9 mouse cellular contexts compared by ENCODE assay signal in the genomic region with DNA sequence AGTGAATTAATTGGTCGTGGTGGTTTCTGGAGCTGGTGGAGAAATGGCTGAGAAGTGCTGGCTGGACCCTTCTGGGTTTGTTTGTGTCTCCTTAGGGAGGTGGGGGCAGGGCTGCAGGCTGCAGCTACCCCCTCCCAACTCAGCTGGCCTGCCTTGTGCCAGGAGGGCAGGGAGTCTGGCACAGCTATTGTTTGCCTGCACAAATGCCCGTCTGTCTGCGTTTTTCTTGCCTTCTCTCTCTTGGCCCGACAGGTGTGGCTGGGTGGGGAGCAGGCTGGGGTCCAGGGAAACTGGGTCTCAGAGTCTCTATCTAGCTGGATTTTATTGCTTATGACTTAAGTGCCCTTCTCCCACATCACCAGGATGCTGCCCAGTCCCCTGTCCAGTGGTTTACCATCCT. TPM values are rescaled to one million over a fixed set of nuclear protein-coding genes. Genes with fewer than 3 reads are reported as not detected.
A peak's percentile ranks its signal among the peaks of the same experiment; 100 is the strongest.
DNase-seq lines count a peak whose midpoint lies in the region; ATAC-seq and TF ChIP-seq lines count a peak whose summit lies in the region.
"Had no signal": no experiment of that assay in that cellular context is flagged by ENCODE, and none has a peak within 500 bp of the region (broad histone marks: within the 10 kb centered on the region; RNA-seq: fewer than 3 reads in every experiment).

No protein-coding gene starts in this region.

- no peak overlapping the region for H3K4me3 ChIP-seq in kidney, adult 2 months (ENCODE audit: insufficient read depth, low read depth, low read length)
- H3K4me3 ChIP-seq in heart, embryonic 16.5 days (ENCODE audit: low read length) = peak overlapping the region; percentile 91
- H3K4me3 ChIP-seq in liver, postnatal 0 days (ENCODE audit: low read depth, low read length) = no peak overlapping the region

- no peaks in the 10 kb centered on the region for H3K36me3 ChIP-seq in kidney, adult 2 months (ENCODE audit: control insufficient read depth, insufficient read depth, low read length)
- H3K36me3 ChIP-seq in heart, embryonic 16.5 days (ENCODE audit: control insufficient read depth, insufficient read depth) = no peaks in the 10 kb centered on the region
- H3K36me3 ChIP-seq in liver, postnatal 0 days (replicated peaks; ENCODE audit: insufficient read depth, low read length) = peaks cover 13% of the 10 kb centered on the region; the same call in 1 of the 2 replicates

- no peak for TF ChIP-seq POLR2A in kidney, adult 2 months (IDR thresholded peaks at IDR 0.05; ENCODE audit: low read depth, low read length)

- TF ChIP-seq EP300 in liver, postnatal 0 days (IDR thresholded peaks at IDR 0.05; ENCODE audit: low read depth) = no peak

- intact Hi-C loops in left cerebral cortex, postnatal 36 days (cut with DNase I) = loop anchor here (2.0 kb wide), 1 partner anchor 48 kb away; no protein-coding TSS in a partner anchor

- peak overlapping the region; percentile 98 for H3K9ac ChIP-seq in heart, embryonic 16.5 days (ENCODE audit: low read length)
- peak overlapping the region; percentile 7; the same call in 1 of the 2 replicates for H3K9ac ChIP-seq in liver, postnatal 0 days (replicated peaks)

- no peak for ATAC-seq in heart, embryonic 16.5 days (replicated peaks; ENCODE audit: extremely low read depth, insufficient read depth, low FRiP score)
- ATAC-seq in liver, postnatal 0 days = no peak

- no peaks in the 10 kb centered on the region for H3K27me3 ChIP-seq in kidney, adult 2 months (replicated peaks; ENCODE audit: control insufficient read depth, insufficient read depth, low read length)
- H3K27me3 ChIP-seq in heart, embryonic 16.5 days (ENCODE audit: control insufficient read depth, insufficient read depth, low read length) = no peaks in the 10 kb centered on the region
- no peaks in the 10 kb centered on the region for H3K27me3 ChIP-seq in liver, postnatal 0 days (ENCODE audit: insufficient read depth, low read length)

- 9% methylated on average over 4 of the region's 4 CpGs for WGBS in kidney, adult 2 months
- WGBS in heart, embryonic 16.5 days = 42% methylated on average over 4 of the region's 4 CpGs
- WGBS in liver, postnatal 0 days (ENCODE audit: insufficient replicate concordance) = 38% methylated on average over 4 of the region's 4 CpGs

- no peak for DNase-seq in kidney, adult 2 months
- no peak for DNase-seq in kidney, adult 18-20 months
- DNase-seq in cerebellum, adult 11 months = peak; percentile 77
- no peak for DNase-seq in liver, postnatal 0 days
- DNase-seq in adrenal gland, adult (ENCODE audit: inconsistent age in 2 of 2, low spot score in 1 of 2) = no peak
- no peak for DNase-seq in adrenal gland, postnatal 25 days
- no peak for DNase-seq in left cerebral cortex, postnatal 36 days (ENCODE audit: low spot score in 2 of 2)

- H3K4me2 ChIP-seq in heart, embryonic 16.5 days (ENCODE audit: low read depth, low read length) = peak overlapping the region; percentile 96
- peak overlapping the region; percentile 100 for H3K4me2 ChIP-seq in liver, postnatal 0 days (ENCODE audit: low read depth, low read length)

- TF ChIP-seq CTCF in kidney, adult 2 months (conservative IDR thresholded peaks at IDR 0.05; ENCODE audit: insufficient read depth, insufficient read length, low read depth, low read length) = no peak
- no peak for TF ChIP-seq CTCF in liver, postnatal 0 days (IDR thresholded peaks at IDR 0.05; ENCODE audit: low read depth)

- H3K4me1 ChIP-seq in kidney, adult 2 months (ENCODE audit: control insufficient read depth, insufficient read depth, low read length) = peaks cover 51% of the 10 kb centered on the region
- peaks cover 68% of the 10 kb centered on the region for H3K4me1 ChIP-seq in heart, embryonic 16.5 days (ENCODE audit: control insufficient read depth, insufficient read depth, low read length)
- peaks cover 80% of the 10 kb centered on the region for H3K4me1 ChIP-seq in liver, postnatal 0 days (ENCODE audit: insufficient read depth)

- peak overlapping the region; percentile 61 for H3K27ac ChIP-seq in kidney, adult 2 months (ENCODE audit: insufficient read depth, low read depth, low read length)
- H3K27ac ChIP-seq in heart, embryonic 16.5 days (ENCODE audit: low read length) = peak overlapping the region; percentile 98
- no peak overlapping the region for H3K27ac ChIP-seq in liver, postnatal 0 days (ENCODE audit: low read depth)

- H3K9me3 ChIP-seq in heart, embryonic 16.5 days (replicated peaks; ENCODE audit: control insufficient read depth, low read length) = no peaks in the 10 kb centered on the region
- H3K9me3 ChIP-seq in liver, postnatal 0 days (ENCODE audit: low read length) = no peaks in the 10 kb centered on the region

RNA-seq across cellular contexts. Expression of a gene that starts 18.6 kb away (rescaled TPM):
- 74.5 and 80.7 TPM in 2 replicates for polyA plus RNA-seq in kidney, adult 2 months (2012; rRNA removed)
- 76.7 and 85.5 TPM in 2 replicates for polyA plus RNA-seq in heart, embryonic 16.5 days (2015; fragmentation: Nextera tagmentation; extraction: Ambion mirVana)
- polyA plus RNA-seq in liver, postnatal 0 days (2015; fragmentation: Nextera tagmentation; extraction: Ambion mirVana) = 13.7 and 13.8 TPM in 2 replicates
- 35.4 and 35.9 TPM in 2 replicates for total RNA-seq in adrenal gland, postnatal 25 days (2021)
- 100 to 1,000 TPM; 250 to 281 TPM for total RNA-seq in left cerebral cortex, postnatal 36 days (2021)

RNA-seq across cellular contexts. Expression of a gene that starts 28.6 kb away (rescaled TPM):
- 0.06 TPM in 1 of 2 replicates, not detected in the other for polyA plus RNA-seq in kidney, adult 2 months (2012; rRNA removed)
- polyA plus RNA-seq in heart, embryonic 16.5 days (2015; fragmentation: Nextera tagmentation; extraction: Ambion mirVana) = not detected in 2 replicates
- not detected in 2 replicates for polyA plus RNA-seq in liver, postnatal 0 days (2015; fragmentation: Nextera tagmentation; extraction: Ambion mirVana)
- total RNA-seq in adrenal gland, postnatal 25 days (2021) = not detected in 2 replicates
- not detected for total RNA-seq in left cerebral cortex, postnatal 36 days (2021)
- total RNA-seq: ES-E14 had no signal

RNA-seq across cellular contexts. Expression of a gene that starts 48.6 kb away (rescaled TPM):
- 180 and 193 TPM in 2 replicates for polyA plus RNA-seq in kidney, adult 2 months (2012; rRNA removed)
- polyA plus RNA-seq in heart, embryonic 16.5 days (2015; fragmentation: Nextera tagmentation; extraction: Ambion mirVana) = 136 and 161 TPM in 2 replicates
- 141 and 155 TPM in 2 replicates for polyA plus RNA-seq in liver, postnatal 0 days (2015; fragmentation: Nextera tagmentation; extraction: Ambion mirVana)
- 199 and 214 TPM in 2 replicates for total RNA-seq in adrenal gland, postnatal 25 days (2021)
- 10 to 100 TPM; 90.4 to 94.5 TPM for total RNA-seq in left cerebral cortex, postnatal 36 days (2021)
